In genomic region chr15:77149551-77149950, GRCm38 (mm10) we compare ENCODE assay signal across 9 mouse cellular contexts.
DNase-seq lines count a peak whose midpoint lies in the region; ATAC-seq and TF ChIP-seq lines count a peak whose summit lies in the region.
"Had no signal": no experiment of that assay in that cellular context is flagged by ENCODE, and none has a peak within 500 bp of the region (broad histone marks: within the 10 kb centered on the region; RNA-seq: fewer than 3 reads in every experiment).

No protein-coding gene starts in this region.

- no peak for TF ChIP-seq RAD21 in CH12.LX (IDR thresholded peaks at IDR 0.05; ENCODE audit: low read depth, low read length)

- no peak for DNase-seq in heart, adult 11 months
- DNase-seq in CH12.LX (ENCODE audit: extremely low read depth) = peak; percentile 6
- no peak for DNase-seq in forebrain, postnatal 0 days
- no peak for DNase-seq in midbrain, embryonic 10.5 days (ENCODE audit: low spot score)
- DNase-seq in retina, embryonic 14.5 days (ENCODE audit: low spot score) = no peak
- no peak for DNase-seq in natural killer cell, adult 2 months (ENCODE audit: low spot score in 2 of 2)
- DNase-seq in adipocyte (ENCODE audit: low spot score) = no peak
- DNase-seq: kidney, adult 11 months had no signal

- H3K4me2 ChIP-seq in heart, embryonic 14.5 days (ENCODE audit: low read length) = peak overlapping the region; percentile 76
- H3K4me2 ChIP-seq in CH12.LX (ENCODE audit: insufficient read depth, low read depth, poor library complexity, severe bottlenecking) = peak overlapping the region; percentile 8; the same call in 1 of the 2 replicates
- peak overlapping the region; percentile 88 for H3K4me2 ChIP-seq in forebrain, postnatal 0 days (ENCODE audit: low read depth)

- peak overlapping the region in 1 of 2 experiments; percentile 68; a peak in 2 of 4 replicates for H3K4me3 ChIP-seq in heart, embryonic 14.5 days (ENCODE audit: control insufficient read depth in 1 of 2, insufficient read depth in 1 of 2, low read depth in 1 of 2, low read length in 2 of 2)
- H3K4me3 ChIP-seq in CH12.LX (replicated peaks in 1 of 3; ENCODE audit: low read depth in 2 of 3, low read length in 2 of 3, poor library complexity in 1 of 3) = no peak overlapping the region
- H3K4me3 ChIP-seq in forebrain, postnatal 0 days (ENCODE audit: low read depth, low read length) = peak overlapping the region; percentile 64
- H3K4me3 ChIP-seq in midbrain, embryonic 10.5 days = peak overlapping the region; percentile 57; the same call in 1 of the 2 replicates

- H3K27me3 ChIP-seq in heart, embryonic 14.5 days (ENCODE audit: control insufficient read depth, insufficient read depth, low read length) = no peaks in the 10 kb centered on the region
- H3K27me3 ChIP-seq in CH12.LX (replicated peaks) = peaks cover 91% of the 10 kb centered on the region
- H3K27me3 ChIP-seq in forebrain, postnatal 0 days (ENCODE audit: insufficient read depth, low read length) = no peaks in the 10 kb centered on the region
- no peaks in the 10 kb centered on the region for H3K27me3 ChIP-seq in midbrain, embryonic 10.5 days (ENCODE audit: low read depth, poor library complexity, severe bottlenecking)

- TF ChIP-seq CTCF in CH12.LX (conservative IDR thresholded peaks at IDR 0.05 in 1 of 2, IDR thresholded peaks at IDR 0.05 in 1 of 2; ENCODE audit: low read depth in 2 of 2, low read length in 2 of 2) = no peak
- no peak for TF ChIP-seq CTCF in forebrain, postnatal 0 days (IDR thresholded peaks at IDR 0.05; ENCODE audit: low read depth)

- WGBS in heart, embryonic 14.5 days = 51% methylated on average over 3 of the region's 3 CpGs
- WGBS in forebrain, postnatal 0 days = 70% methylated on average over 3 of the region's 3 CpGs
- WGBS in midbrain, embryonic 10.5 days = 92% methylated on average over 3 of the region's 3 CpGs

- TF ChIP-seq POLR2A in CH12.LX (IDR thresholded peaks at IDR 0.05; ENCODE audit: low read depth, low read length) = no peak

- no peak for TF ChIP-seq EP300 in CH12.LX (IDR thresholded peaks at IDR 0.05; ENCODE audit: low read length)

- H3K4me1 ChIP-seq in heart, embryonic 14.5 days (ENCODE audit: control insufficient read depth in 2 of 2, insufficient read depth in 2 of 2, low read length in 2 of 2) = peaks cover 20 to 57% of the 10 kb centered on the region in 2 experiments
- H3K4me1 ChIP-seq in CH12.LX (ENCODE audit: control insufficient read depth in 1 of 2, insufficient read depth in 2 of 2) = peaks cover 0 to 2% of the 10 kb centered on the region in 2 experiments; a peak in 1 of 4 replicates
- H3K4me1 ChIP-seq in forebrain, postnatal 0 days (ENCODE audit: insufficient read depth) = peaks cover 17% of the 10 kb centered on the region
- peaks cover 59% of the 10 kb centered on the region for H3K4me1 ChIP-seq in midbrain, embryonic 10.5 days

- peaks cover 7% of the 10 kb centered on the region; the same call in 1 of the 2 replicates for H3K36me3 ChIP-seq in heart, embryonic 14.5 days (ENCODE audit: control insufficient read depth, insufficient read depth, low read length)
- no peaks in the 10 kb centered on the region for H3K36me3 ChIP-seq in CH12.LX (replicated peaks in 1 of 2; ENCODE audit: control insufficient read depth in 1 of 2, insufficient read depth in 1 of 2, low read length in 1 of 2)
- H3K36me3 ChIP-seq in forebrain, postnatal 0 days (ENCODE audit: insufficient read depth) = no peaks in the 10 kb centered on the region
- no peaks in the 10 kb centered on the region for H3K36me3 ChIP-seq in midbrain, embryonic 10.5 days

- dilution Hi-C loops in CH12.LX (cut with MboI; ENCODE audit: extremely low pct_ligation_motif_present, extremely low pct_unique_long_range_greater_than_20kb, low sequenced_read_pairs) = no loop called here

- in situ Hi-C loops in CH12.LX (cut with MboI; ENCODE audit: low pct_ligation_motif_present, low pct_unique_long_range_greater_than_20kb, low sequenced_read_pairs) = no loop called here

- H3K79me2 ChIP-seq in CH12.LX (replicated peaks; ENCODE audit: control insufficient read depth, extremely low read depth, insufficient read depth, poor library complexity, severe bottlenecking) = no peaks in the 10 kb centered on the region

- peak overlapping the region; percentile 78 for H3K9ac ChIP-seq in heart, embryonic 14.5 days (ENCODE audit: low read length)
- H3K9ac ChIP-seq in CH12.LX (ENCODE audit: insufficient read depth, low read depth) = no peak overlapping the region
- peak overlapping the region; percentile 74; the same call in 1 of the 2 replicates for H3K9ac ChIP-seq in forebrain, postnatal 0 days

- ATAC-seq in heart, embryonic 14.5 days (ENCODE audit: insufficient number of reproducible peaks, insufficient read depth, low FRiP score, low read depth) = no peak
- ATAC-seq in forebrain, postnatal 0 days = no peak

- H3K9me3 ChIP-seq in heart, embryonic 14.5 days (ENCODE audit: control insufficient read depth, low read length) = no peaks in the 10 kb centered on the region
- no peaks in the 10 kb centered on the region for H3K9me3 ChIP-seq in CH12.LX (replicated peaks; ENCODE audit: low read length)
- H3K9me3 ChIP-seq in forebrain, postnatal 0 days (ENCODE audit: low read length) = no peaks in the 10 kb centered on the region
- no peaks in the 10 kb centered on the region for H3K9me3 ChIP-seq in midbrain, embryonic 10.5 days (replicated peaks)

- H3K27ac ChIP-seq in heart, embryonic 14.5 days (replicated peaks in 1 of 2; ENCODE audit: control insufficient read depth in 1 of 2, insufficient read depth in 1 of 2, low read depth in 2 of 2, low read length in 2 of 2) = peak overlapping the region; percentile 72 to 96
- H3K27ac ChIP-seq in CH12.LX (ENCODE audit: insufficient read depth, low read depth) = no peak overlapping the region
- H3K27ac ChIP-seq in forebrain, postnatal 0 days (ENCODE audit: low read depth, low read length) = 0 out of 2 replicates have a peak overlapping the region, but pooled peaks have one; percentile 80
- peak overlapping the region; percentile 88; the same call in 1 of the 2 replicates for H3K27ac ChIP-seq in midbrain, embryonic 10.5 days (replicated peaks)

TF ChIP-seq in CH12.LX, 34 proteins besides CTCF, POLR2A, EP300 and RAD21:
- TF ChIP-seq GABPA (IDR thresholded peaks at IDR 0.05; ENCODE audit: insufficient replicate concordance, low read depth, low read length) = no peak
- no peak for TF ChIP-seq RCOR1 (conservative IDR thresholded peaks at IDR 0.05; ENCODE audit: low read depth, low read length)
- no peak for TF ChIP-seq HCFC1 (IDR thresholded peaks at IDR 0.05; ENCODE audit: low read depth, low read length)
- TF ChIP-seq SIN3A (IDR thresholded peaks at IDR 0.05; ENCODE audit: low read length) = no peak
- TF ChIP-seq SMC3 (IDR thresholded peaks at IDR 0.05; ENCODE audit: low read depth, low read length) = no peak
- no peak for TF ChIP-seq POLR2AphosphoS2 (IDR thresholded peaks at IDR 0.05; ENCODE audit: low read depth, low read length)
- no peak for TF ChIP-seq MXI1 (IDR thresholded peaks at IDR 0.05; ENCODE audit: low read depth, low read length)
- no peak for TF ChIP-seq PAX5 (IDR thresholded peaks at IDR 0.05; ENCODE audit: low read length)
- no peak for TF ChIP-seq MAFK (IDR thresholded peaks at IDR 0.05; ENCODE audit: insufficient replicate concordance, low read length)
- TF ChIP-seq JUND (conservative IDR thresholded peaks at IDR 0.05; ENCODE audit: low read depth, low read length) = no peak
- TF ChIP-seq NELFE (IDR thresholded peaks at IDR 0.05; ENCODE audit: low read depth, low read length) = no peak
- TF ChIP-seq E2F4 (IDR thresholded peaks at IDR 0.05; ENCODE audit: insufficient replicate concordance, low read depth, low read length) = no peak
- no peak for TF ChIP-seq MYC (IDR thresholded peaks at IDR 0.05; ENCODE audit: low read depth, low read length)
- TF ChIP-seq ZC3H11A (IDR thresholded peaks at IDR 0.05; ENCODE audit: low read depth, low read length) = no peak
- no peak for TF ChIP-seq NRF1 (IDR thresholded peaks at IDR 0.05; ENCODE audit: low read depth, low read length)
- no peak for TF ChIP-seq USF2 (conservative IDR thresholded peaks at IDR 0.05; ENCODE audit: low read depth, low read length)
- no peak for TF ChIP-seq USF1 (IDR thresholded peaks at IDR 0.05; ENCODE audit: low read depth, low read length)
- 0 out of 2 replicates have a peak, but pooled peaks have one; percentile 12 for TF ChIP-seq ETS1 (conservative IDR thresholded peaks at IDR 0.05; ENCODE audit: low read depth, low read length)
- TF ChIP-seq ZNF384 (IDR thresholded peaks at IDR 0.05; ENCODE audit: low read depth, low read length) = no peak
- TF ChIP-seq TBP (conservative IDR thresholded peaks at IDR 0.05; ENCODE audit: low read depth, low read length) = no peak
- peak; percentile 44; the same call in 1 of the 2 replicates for TF ChIP-seq JUN (IDR thresholded peaks at IDR 0.05; ENCODE audit: insufficient read depth, low read depth, low read length)
- TF ChIP-seq MEF2A (IDR thresholded peaks at IDR 0.05; ENCODE audit: borderline replicate concordance, low read depth, low read length) = peak; percentile 37; the same call in 1 of the 2 replicates
- no peak for TF ChIP-seq UBTF (IDR thresholded peaks at IDR 0.05; ENCODE audit: low read depth, low read length)
- no peak for TF ChIP-seq CHD2 (IDR thresholded peaks at IDR 0.05; ENCODE audit: low read length)
- TF ChIP-seq CHD1 (IDR thresholded peaks at IDR 0.05; ENCODE audit: low read depth, low read length) = no peak
- TF ChIP-seq ELF1 (IDR thresholded peaks at IDR 0.05; ENCODE audit: low read depth, low read length) = no peak
- TF ChIP-seq MAX (IDR thresholded peaks at IDR 0.05; ENCODE audit: low read length) = no peak
TF ChIP-seq in CH12.LX: peak in this region for 3.

Comparison
In these comparisons a context has a peak if more than half of its experiments do, and no peak if none do; other contexts are left out.
1. H3K4me2 ChIP-seq: peak in every context shown above with its lines; median percentile 88 in forebrain, postnatal 0 days; 76 in heart, embryonic 14.5 days; 8 in CH12.LX.
2. H3K4me3 ChIP-seq: peak in forebrain, postnatal 0 days (single experiment) and midbrain, embryonic 10.5 days (single experiment); none in CH12.LX (0 of 3).